Mouse (Mus musculus) kidney, postnatal 14 days (tissue): ENCODE results near the gene Ten1.

Source experiments
- DNase-seq: peaks from one replicate; pipeline ENCODE4 v3.0.0; 2022; ENCODE audit warnings: mixed read lengths

The Ten1 gene

GRCm38 (mm10) chr11:116198639-116199531 lies at the start of gene Ten1, which contains the start of gene Acox1:
Gene Ten1 (plus strand): TSS chr11:116198855.
Gene Acox1 (minus strand): TSS chr11:116199045.
- DNase-seq: peak; percentile 98

- no peak for DNase-seq
These were observed 49.3 kb upstream of the Ten1 start for GRCm38 (mm10) chr11:116149341-116149740.

- DNase-seq: no peak
These were observed 47.7 kb upstream of the Ten1 start for GRCm38 (mm10) chr11:116150960-116151359.

- no peak for DNase-seq
These were observed 37.3 kb upstream of the Ten1 start for GRCm38 (mm10) chr11:116161312-116161711.

GRCm38 (mm10) chr11:116162146-116162545 lies 36.5 kb upstream of the Ten1 start:
- no peak for DNase-seq

- DNase-seq: peak; percentile 66
These were observed 35.7 kb upstream of the Ten1 start for GRCm38 (mm10) chr11:116163002-116163401.

GRCm38 (mm10) chr11:116167232-116167631 lies 31.4 kb upstream of the Ten1 start:
- no peak for DNase-seq

- peak; percentile 96 for DNase-seq
These were observed 30.7 kb upstream of the Ten1 start, which contains the start of gene Fbf1 for GRCm38 (mm10) chr11:116167884-116168439. Gene Fbf1 (minus strand): TSS chr11:116168166.

- no peak for DNase-seq
These were observed 29.4 kb upstream of the Ten1 start for GRCm38 (mm10) chr11:116169214-116169613.

GRCm38 (mm10) chr11:116170003-116170800 lies 28.5 kb upstream of the Ten1 start:
- DNase-seq: peak; percentile 52

- peak; percentile 56 for DNase-seq
These were observed 26.7 kb upstream of the Ten1 start for GRCm38 (mm10) chr11:116171959-116172358.

- DNase-seq: peak; percentile 78
These were observed 23.7 kb upstream of the Ten1 start for GRCm38 (mm10) chr11:116174775-116175448.

GRCm38 (mm10) chr11:116176010-116176409 lies 22.6 kb upstream of the Ten1 start:
- no peak for DNase-seq

- no peak for DNase-seq
These were observed 20.1 kb upstream of the Ten1 start for GRCm38 (mm10) chr11:116178411-116179121.

- DNase-seq: no peak
These were observed 12.8 kb upstream of the Ten1 start for GRCm38 (mm10) chr11:116185836-116186235.

GRCm38 (mm10) chr11:116186360-116186759 lies 12.3 kb upstream of the Ten1 start:
- no peak for DNase-seq

GRCm38 (mm10) chr11:116187226-116187930 lies 11.3 kb upstream of the Ten1 start:
- DNase-seq: no peak

GRCm38 (mm10) chr11:116194619-116195018 lies 4.0 kb upstream of the Ten1 start:
- no peak for DNase-seq

GRCm38 (mm10) chr11:116195252-116195651 lies 3.4 kb upstream of the Ten1 start:
- peak; percentile 51 for DNase-seq

- DNase-seq: no peak
These were observed 2.3 kb upstream of the Ten1 start for GRCm38 (mm10) chr11:116196336-116196735.

- DNase-seq: no peak
These were observed 1.6 kb upstream of the Ten1 start for GRCm38 (mm10) chr11:116196866-116197583.
